Mouse (Mus musculus): ENCODE data around the gene Tmcc2. TPM values are rescaled to one million over a fixed set of nuclear protein-coding genes. Genes with fewer than 3 reads are reported as not detected.

Tmcc2 gene
- polyA plus RNA-seq, 2 experiments: 9.1 to 18.0 TPM

DNA sequence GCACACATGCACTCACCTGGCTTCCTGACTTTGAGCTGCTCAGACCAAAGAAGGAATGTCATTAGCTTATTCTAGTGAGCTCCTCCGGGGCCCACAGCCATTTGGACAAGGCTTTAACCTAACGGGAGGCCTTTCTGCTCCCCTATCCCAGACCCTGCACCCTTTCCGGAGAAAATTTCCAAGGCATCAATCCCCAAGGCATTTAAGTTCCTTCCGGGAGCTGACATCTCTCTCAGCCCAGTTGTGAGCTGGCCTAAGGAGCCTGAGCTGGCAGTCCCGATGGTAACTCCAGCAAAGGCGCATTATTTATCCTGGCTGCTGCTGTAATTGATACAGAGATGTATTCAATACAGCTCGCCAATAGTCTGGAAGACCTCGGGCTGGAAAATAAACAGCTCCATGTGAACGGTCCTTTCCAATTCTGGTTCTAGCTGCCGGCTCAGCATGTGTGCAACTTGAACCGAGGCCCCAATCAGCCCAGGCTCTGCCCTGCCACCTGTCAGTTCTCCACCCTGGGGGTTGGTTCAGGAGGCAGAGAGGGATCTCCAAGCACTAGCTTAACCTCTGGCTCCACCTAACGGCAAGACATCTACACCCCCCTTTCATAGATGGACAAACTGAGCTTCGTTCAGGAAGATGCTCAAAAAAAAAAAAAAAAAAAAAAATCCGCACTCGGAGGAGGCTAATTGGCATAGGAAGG, 1.0 kb downstream of the Tmcc2 start:
- Histone ChIP-seq H3K27ac (replicated peaks; ENCODE audit: low read depth, low read length) (no peak overlapping the region), H3K36me3 (ENCODE audit: control insufficient read depth, insufficient read depth, low read length) (no peaks in the 10 kb centered on the region), H3K9me3 (ENCODE audit: control insufficient read depth, low read length) (no peaks in the 10 kb centered on the region), H3K4me1 (ENCODE audit: control insufficient read depth, insufficient read depth, low read length) (peaks cover 32% of the 10 kb centered on the region), H3K4me2 (replicated peaks; ENCODE audit: low read depth, low read length, severe bottlenecking) (peak overlapping the region; percentile 92), H3K9ac (ENCODE audit: low read depth, low read length, severe bottlenecking) (peak overlapping the region; percentile 92; the same call in 1 of the 2 replicates), H3K27me3 (ENCODE audit: control insufficient read depth, insufficient read depth, low read length) (no peaks in the 10 kb centered on the region), H3K4me3 (replicated peaks; ENCODE audit: low read length) (peak overlapping the region; percentile 79)
- peak; percentile 51 for DNase-seq (ENCODE audit: low spot score)
- peak; percentile 32 for ATAC-seq (ENCODE audit: low FRiP score, low read depth)
- no peak for TF ChIP-seq POLR2A (IDR thresholded peaks at IDR 0.05; ENCODE audit: borderline replicate concordance, extremely low read depth, insufficient read depth, insufficient read length)
- WGBS: 13% methylated on average over 15 of the region's 15 CpGs

DNA sequence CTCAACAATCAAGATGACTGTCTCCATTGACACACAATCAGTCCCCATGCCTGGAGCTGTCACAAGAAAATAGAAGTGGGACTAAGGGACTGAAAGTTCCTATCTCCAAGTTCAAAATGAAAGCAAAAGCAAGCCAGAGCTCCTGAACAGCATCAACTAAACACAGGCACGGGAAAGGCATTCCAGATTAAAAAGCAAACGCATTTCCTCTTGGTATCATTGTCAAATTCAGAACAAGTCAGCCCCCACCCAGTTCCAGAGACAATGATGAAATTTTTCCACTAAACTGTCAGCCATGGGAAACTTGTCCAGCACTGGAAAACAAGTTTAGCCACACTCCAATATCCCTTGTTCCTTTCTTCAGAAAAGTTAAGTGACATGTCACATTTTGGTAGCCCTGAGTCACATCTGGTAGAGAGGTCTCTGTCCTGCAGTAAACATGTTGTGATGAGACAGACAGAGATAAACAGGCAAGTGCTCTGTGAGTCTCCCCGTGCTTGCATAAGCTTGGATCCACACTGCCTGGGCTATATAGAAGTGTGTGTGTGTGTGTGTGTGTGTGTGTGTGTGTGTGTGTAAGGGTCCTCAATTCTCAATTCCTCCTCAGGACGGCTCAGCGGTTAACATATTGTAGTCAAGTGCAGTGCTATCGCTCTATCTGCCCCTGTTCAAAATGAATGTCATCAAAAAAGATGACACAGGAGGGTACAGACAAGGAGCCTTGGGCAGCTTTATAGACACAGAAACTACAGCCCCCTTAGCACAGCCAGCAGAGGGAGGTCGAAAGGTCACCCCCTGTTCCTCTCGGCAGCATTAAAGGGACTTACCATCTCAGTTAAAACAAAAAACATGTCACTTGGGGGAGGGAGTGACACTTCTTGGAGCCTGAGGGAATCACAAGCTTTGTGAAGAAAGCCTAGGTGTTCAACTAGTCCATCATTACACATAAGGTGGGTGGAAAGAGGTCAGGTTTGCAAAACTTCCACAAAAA, 2.0 kb downstream of the Tmcc2 start:
- WGBS: 50% methylated on average over 8 of the region's 8 CpGs
- DNase-seq (ENCODE audit: low spot score) (no peak), ATAC-seq (ENCODE audit: low FRiP score, low read depth) (no peak)
- peaks cover 35% of the 10 kb centered on the region for H3K4me1 ChIP-seq (ENCODE audit: control insufficient read depth, insufficient read depth, low read length)
- H3K36me3 ChIP-seq (ENCODE audit: control insufficient read depth, insufficient read depth, low read length): no peaks in the 10 kb centered on the region; the same call in 1 of the 2 replicates
- TF ChIP-seq POLR2A (IDR thresholded peaks at IDR 0.05; ENCODE audit: borderline replicate concordance, extremely low read depth, insufficient read depth, insufficient read length): no peak
- no peak overlapping the region for H3K27ac ChIP-seq (replicated peaks; ENCODE audit: low read depth, low read length)
- H3K9ac ChIP-seq (ENCODE audit: low read depth, low read length, severe bottlenecking): no peak overlapping the region
- peak overlapping the region; percentile 92; the same call in 1 of the 2 replicates for H3K4me2 ChIP-seq (replicated peaks; ENCODE audit: low read depth, low read length, severe bottlenecking)
- no peaks in the 10 kb centered on the region for H3K9me3 ChIP-seq (ENCODE audit: control insufficient read depth, low read length)
- peak overlapping the region; percentile 79; the same call in 1 of the 2 replicates for H3K4me3 ChIP-seq (replicated peaks; ENCODE audit: low read length)
- no peaks in the 10 kb centered on the region for H3K27me3 ChIP-seq (ENCODE audit: control insufficient read depth, insufficient read depth, low read length)

DNA sequence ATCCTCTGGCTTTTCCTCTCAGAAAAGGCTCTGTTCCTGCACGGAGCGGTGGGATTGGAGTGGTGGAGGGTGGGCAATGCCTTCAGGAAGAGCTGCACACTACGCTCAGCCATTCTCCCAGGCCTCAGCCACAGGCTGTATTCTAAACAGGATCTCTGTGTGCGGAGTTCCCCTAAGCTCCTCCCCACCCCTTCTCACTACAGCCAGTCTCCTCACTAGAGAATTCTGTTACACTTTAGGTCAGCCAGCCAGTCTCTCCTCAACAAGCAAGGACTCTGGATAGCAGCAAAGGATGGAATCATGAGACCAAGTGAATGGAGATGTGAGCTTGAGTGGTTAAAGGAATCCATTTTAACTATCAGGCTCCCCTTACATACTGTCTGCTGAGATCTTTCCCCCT, 3.1 kb downstream of the Tmcc2 start:
- Histone ChIP-seq H3K27ac (replicated peaks; ENCODE audit: low read depth, low read length) (no peak overlapping the region), H3K36me3 (ENCODE audit: control insufficient read depth, insufficient read depth, low read length) (no peaks in the 10 kb centered on the region; the same call in 1 of the 2 replicates), H3K9ac (ENCODE audit: low read depth, low read length, severe bottlenecking) (no peak overlapping the region; the same call in 1 of the 2 replicates), H3K4me1 (ENCODE audit: control insufficient read depth, insufficient read depth, low read length) (peaks cover 35% of the 10 kb centered on the region), H3K4me3 (replicated peaks; ENCODE audit: low read length) (no peak overlapping the region), H3K4me2 (replicated peaks; ENCODE audit: low read depth, low read length, severe bottlenecking) (peak overlapping the region; percentile 19; the same call in 1 of the 2 replicates), H3K27me3 (ENCODE audit: control insufficient read depth, insufficient read depth, low read length) (no peaks in the 10 kb centered on the region), H3K9me3 (ENCODE audit: control insufficient read depth, low read length) (no peaks in the 10 kb centered on the region)
- ATAC-seq (ENCODE audit: low FRiP score, low read depth) (no peak), DNase-seq (ENCODE audit: low spot score) (no peak)
- WGBS: 46% methylated on average over 4 of the region's 4 CpGs
- no peak for TF ChIP-seq POLR2A (IDR thresholded peaks at IDR 0.05; ENCODE audit: borderline replicate concordance, extremely low read depth, insufficient read depth, insufficient read length)

GRCm38 (mm10) chr1:132386266-132386665, 4.8 kb downstream of the Tmcc2 start:
- no peak for TF ChIP-seq POLR2A (IDR thresholded peaks at IDR 0.05; ENCODE audit: borderline replicate concordance, extremely low read depth, insufficient read depth, insufficient read length)
- peaks cover 35% of the 10 kb centered on the region for H3K4me1 ChIP-seq (ENCODE audit: control insufficient read depth, insufficient read depth, low read length)
- no peak overlapping the region for H3K4me3 ChIP-seq (replicated peaks; ENCODE audit: low read length)
- ATAC-seq (ENCODE audit: low FRiP score, low read depth) (no peak), DNase-seq (ENCODE audit: low spot score) (no peak)
- no peaks in the 10 kb centered on the region for H3K27me3 ChIP-seq (ENCODE audit: control insufficient read depth, insufficient read depth, low read length)
- no peak overlapping the region for H3K27ac ChIP-seq (replicated peaks; ENCODE audit: low read depth, low read length)
- 88% methylated on average over 4 of the region's 4 CpGs for WGBS
- H3K36me3 ChIP-seq (ENCODE audit: control insufficient read depth, insufficient read depth, low read length): peaks cover 7% of the 10 kb centered on the region; the same call in 1 of the 2 replicates
- no peak overlapping the region for H3K4me2 ChIP-seq (replicated peaks; ENCODE audit: low read depth, low read length, severe bottlenecking)
- H3K9ac ChIP-seq (ENCODE audit: low read depth, low read length, severe bottlenecking): no peak overlapping the region
- no peaks in the 10 kb centered on the region for H3K9me3 ChIP-seq (ENCODE audit: control insufficient read depth, low read length)

DNA sequence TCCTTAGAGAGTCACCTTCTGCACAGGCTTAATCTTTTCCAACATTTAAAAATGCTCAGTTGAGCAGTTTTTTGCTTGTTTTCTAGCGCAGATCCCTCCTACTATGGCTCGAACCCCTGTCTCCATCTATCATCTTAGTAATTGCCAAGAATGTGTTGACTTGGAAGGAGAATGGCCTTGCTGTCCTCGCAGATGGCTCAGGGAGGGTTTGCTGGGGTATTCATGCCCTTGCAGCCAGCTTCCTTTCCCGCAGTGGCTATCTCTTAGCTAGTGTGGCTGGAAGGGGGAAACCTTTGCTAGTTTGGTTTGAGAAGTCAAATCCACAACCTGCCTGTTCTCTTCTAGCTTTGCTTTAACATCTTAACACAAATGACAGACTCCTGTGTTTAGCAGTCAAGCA, 5.4 kb downstream of the Tmcc2 start:
- Histone ChIP-seq H3K4me3 (replicated peaks; ENCODE audit: low read length) (no peak overlapping the region), H3K9me3 (ENCODE audit: control insufficient read depth, low read length) (no peaks in the 10 kb centered on the region), H3K27me3 (ENCODE audit: control insufficient read depth, insufficient read depth, low read length) (no peaks in the 10 kb centered on the region), H3K4me2 (replicated peaks; ENCODE audit: low read depth, low read length, severe bottlenecking) (no peak overlapping the region), H3K36me3 (ENCODE audit: control insufficient read depth, insufficient read depth, low read length) (peaks cover 10% of the 10 kb centered on the region; the same call in 1 of the 2 replicates), H3K9ac (ENCODE audit: low read depth, low read length, severe bottlenecking) (no peak overlapping the region), H3K4me1 (ENCODE audit: control insufficient read depth, insufficient read depth, low read length) (peaks cover 35% of the 10 kb centered on the region), H3K27ac (replicated peaks; ENCODE audit: low read depth, low read length) (no peak overlapping the region)
- no peak for TF ChIP-seq POLR2A (IDR thresholded peaks at IDR 0.05; ENCODE audit: borderline replicate concordance, extremely low read depth, insufficient read depth, insufficient read length)
- WGBS: 74% methylated on average over 4 of the region's 4 CpGs
- ATAC-seq (ENCODE audit: low FRiP score, low read depth) (no peak), DNase-seq (ENCODE audit: low spot score) (no peak)

All from limb, embryonic 14.5 days (tissue).